ENCODE assay signal across 8 mouse cellular contexts in genomic region chr17:13549975-13550895, GRCm38 (mm10).
A peak's percentile ranks its signal among the peaks of the same experiment; 100 is the strongest.
DNase-seq lines count a peak whose midpoint lies in the region; ATAC-seq lines count a peak whose summit lies in the region.

No protein-coding gene starts in this region.

- H3K36me3 ChIP-seq in kidney, embryonic 16.5 days (ENCODE audit: insufficient read depth, low read length) = no peaks in the 10 kb centered on the region
- H3K36me3 ChIP-seq in embryonic facial prominence, embryonic 13.5 days = no peaks in the 10 kb centered on the region
- H3K36me3 ChIP-seq in hindbrain, embryonic 12.5 days = no peaks in the 10 kb centered on the region
- H3K36me3 ChIP-seq in midbrain, embryonic 15.5 days (replicated peaks) = no peaks in the 10 kb centered on the region

- 69% methylated on average over 9 of the region's 9 CpGs for WGBS in kidney, embryonic 16.5 days
- WGBS in embryonic facial prominence, embryonic 13.5 days = 60% methylated on average over 9 of the region's 9 CpGs
- WGBS in hindbrain, embryonic 12.5 days = 67% methylated on average over 9 of the region's 9 CpGs
- 66% methylated on average over 9 of the region's 9 CpGs for WGBS in midbrain, embryonic 15.5 days

- no peak for DNase-seq in kidney, postnatal 14 days
- DNase-seq in adrenal gland, postnatal 36 days = no peak
- no peak for DNase-seq in gastrocnemius, postnatal 25 days
- no peak for DNase-seq in frontal cortex, postnatal 10 days (ENCODE audit: low spot score in 2 of 2)

- no peak overlapping the region for H3K4me3 ChIP-seq in kidney, embryonic 16.5 days (ENCODE audit: low read length)
- H3K4me3 ChIP-seq in embryonic facial prominence, embryonic 13.5 days = no peak overlapping the region
- H3K4me3 ChIP-seq in hindbrain, embryonic 12.5 days = no peak overlapping the region
- no peak overlapping the region for H3K4me3 ChIP-seq in midbrain, embryonic 15.5 days

- no peak overlapping the region for H3K27ac ChIP-seq in kidney, embryonic 16.5 days (ENCODE audit: low read length)
- H3K27ac ChIP-seq in embryonic facial prominence, embryonic 13.5 days = no peak overlapping the region
- H3K27ac ChIP-seq in hindbrain, embryonic 12.5 days = no peak overlapping the region
- no peak overlapping the region for H3K27ac ChIP-seq in midbrain, embryonic 15.5 days

- no peak overlapping the region for H3K9ac ChIP-seq in kidney, embryonic 16.5 days (replicated peaks; ENCODE audit: low read length)
- H3K9ac ChIP-seq in embryonic facial prominence, embryonic 13.5 days = no peak overlapping the region
- no peak overlapping the region for H3K9ac ChIP-seq in hindbrain, embryonic 12.5 days
- H3K9ac ChIP-seq in midbrain, embryonic 15.5 days = no peak overlapping the region

- H3K27me3 ChIP-seq in kidney, embryonic 16.5 days (ENCODE audit: insufficient read depth, low read length) = no peaks in the 10 kb centered on the region
- H3K27me3 ChIP-seq in embryonic facial prominence, embryonic 13.5 days = no peaks in the 10 kb centered on the region
- H3K27me3 ChIP-seq in hindbrain, embryonic 12.5 days = no peaks in the 10 kb centered on the region
- H3K27me3 ChIP-seq in midbrain, embryonic 15.5 days (replicated peaks) = no peaks in the 10 kb centered on the region

- H3K4me2 ChIP-seq in kidney, embryonic 16.5 days (replicated peaks; ENCODE audit: low read depth, low read length) = no peak overlapping the region
- H3K4me2 ChIP-seq in embryonic facial prominence, embryonic 13.5 days = no peak overlapping the region
- H3K4me2 ChIP-seq in hindbrain, embryonic 12.5 days (replicated peaks) = no peak overlapping the region
- H3K4me2 ChIP-seq in midbrain, embryonic 15.5 days = no peak overlapping the region

- peak; percentile 70; the same call in 1 of the 2 replicates for ATAC-seq in kidney, embryonic 16.5 days (ENCODE audit: low FRiP score, low TSS enrichment)
- ATAC-seq in embryonic facial prominence, embryonic 13.5 days (ENCODE audit: insufficient number of reproducible peaks, insufficient read depth, low FRiP score, low TSS enrichment, low read depth) = peak; percentile 77
- ATAC-seq in hindbrain, embryonic 12.5 days (ENCODE audit: low FRiP score) = peak; percentile 80
- peak; percentile 71 for ATAC-seq in midbrain, embryonic 15.5 days (replicated peaks)

- H3K4me1 ChIP-seq in kidney, embryonic 16.5 days (ENCODE audit: insufficient read depth, low read length) = peaks cover under 1% of the 10 kb centered on the region; the same call in 1 of the 2 replicates
- H3K4me1 ChIP-seq in embryonic facial prominence, embryonic 13.5 days = no peaks in the 10 kb centered on the region
- no peaks in the 10 kb centered on the region for H3K4me1 ChIP-seq in hindbrain, embryonic 12.5 days
- no peaks in the 10 kb centered on the region; the same call in 1 of the 2 replicates for H3K4me1 ChIP-seq in midbrain, embryonic 15.5 days

- H3K9me3 ChIP-seq in kidney, embryonic 16.5 days (ENCODE audit: low read length) = peaks cover 51% of the 10 kb centered on the region
- peaks cover 46% of the 10 kb centered on the region for H3K9me3 ChIP-seq in embryonic facial prominence, embryonic 13.5 days
- H3K9me3 ChIP-seq in hindbrain, embryonic 12.5 days (replicated peaks) = peaks cover 47% of the 10 kb centered on the region
- peaks cover 46% of the 10 kb centered on the region for H3K9me3 ChIP-seq in midbrain, embryonic 15.5 days
